Mouse (Mus musculus) monocyte, adult 5-6 weeks (primary cell): ENCODE measurements around the gene 4930503E14Rik. TPM values are rescaled to one million over a fixed set of nuclear protein-coding genes. Genes with fewer than 3 reads are reported as not detected.
"Not testable (repeated sequence)": the region's sequence is repeated elsewhere in the genome, so short reads cannot be mapped to it uniquely, and the experiment has no call there.

Experiments used
- ATAC-seq: fragments of 153-309, 156-312 bp; replicated peaks from 2 replicates; pipeline ENCODE4 v1.8.0; 2017; ENCODE audit warnings: mild to moderate bottlenecking; ENCODE audit not compliant: low TSS enrichment, insufficient number of reproducible peaks, severe bottlenecking, poor library complexity, low FRiP score
- total RNA-seq: library from RNA; stranded (forward); fragments of 200-1000, 200-491, 200-594 nt; gene quantifications from 3 replicates; pipeline ENCODE4 v1.2.3, GENCODE M21; 2017

4930503E14Rik gene
- total RNA-seq = not detected in 3 replicates

- not testable (repeated sequence) for ATAC-seq
Observed at GRCm38 (mm10) chr14:44213154-44213553, at the start of gene 4930503E14Rik. Gene 4930503E14Rik (minus strand): TSS chr14:44213254.

- no peak for ATAC-seq
Observed at GRCm38 (mm10) chr14:44248039-44248438, 35.0 kb upstream of the 4930503E14Rik start.

DNA sequence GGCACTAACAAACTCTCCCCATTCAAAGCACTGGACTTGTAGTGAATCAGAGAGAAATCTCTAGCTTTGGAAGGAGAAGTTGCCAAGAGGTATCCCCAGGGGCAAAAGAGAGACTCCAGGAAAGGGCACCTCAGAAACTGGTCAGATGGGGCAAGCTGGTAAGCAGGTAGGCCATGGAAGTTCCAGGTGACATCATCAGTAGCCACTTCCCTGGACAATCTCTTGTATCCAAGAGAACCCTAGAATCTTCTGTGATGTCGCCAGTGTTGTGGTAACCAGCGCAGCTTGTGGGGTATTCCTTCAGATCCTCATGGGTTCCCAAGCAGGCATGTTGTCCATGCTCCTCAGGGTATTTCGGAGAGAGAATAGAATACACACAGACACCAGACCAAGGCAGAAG, 15.7 kb downstream of the 4930503E14Rik start, which contains the start of gene Gm8212:
Gm8212 (plus strand) TSS at position 301 of the 400 bp plus-strand sequence.
- not testable (repeated sequence) for ATAC-seq

- ATAC-seq = not testable (repeated sequence)
Observed at GRCm38 (mm10) chr14:44123551-44123950, 89.5 kb downstream of the 4930503E14Rik start, which contains the start of gene Gm3327. Gene Gm3327 (plus strand): TSS chr14:44123851.

Other genes starting within 250 kb of the 4930503E14Rik start
- not detected in 3 replicates for gene Ang6, start 211.0 kb downstream of the 4930503E14Rik start, total RNA-seq
- 1,412 to 3,555 TPM (median 3,137 TPM) in 3 replicates for gene Ear2, start 110.6 kb downstream of the 4930503E14Rik start, total RNA-seq
- not detected in 3 replicates for gene Gm3327, start 89.4 kb downstream of the 4930503E14Rik start, total RNA-seq
- not detected in 3 replicates for gene Gm8212, start 15.6 kb downstream of the 4930503E14Rik start, total RNA-seq
- not detected in 3 replicates for gene Gm8220, start 72.3 kb upstream of the 4930503E14Rik start, total RNA-seq
- not detected in 3 replicates for gene Gm5930, start 125.3 kb upstream of the 4930503E14Rik start, total RNA-seq
- gene Gm8229, start 152.1 kb upstream of the 4930503E14Rik start, total RNA-seq = not detected in 3 replicates
- not detected in 3 replicates for gene Gm3371, start 197.4 kb upstream of the 4930503E14Rik start, total RNA-seq
- not detected in 3 replicates for gene Gm8232, start 220.4 kb upstream of the 4930503E14Rik start, total RNA-seq